Mouse (Mus musculus) left cerebral cortex, adult 9 months (tissue): ENCODE measurements around the gene Slc25a39.

Experiments
- DNase-seq, 2 experiments: peaks; one replicate each; pipeline ENCODE4 v3.0.0; 2022; ENCODE audit warnings: low spot score in 2 of 2

Slc25a39 gene

DNA sequence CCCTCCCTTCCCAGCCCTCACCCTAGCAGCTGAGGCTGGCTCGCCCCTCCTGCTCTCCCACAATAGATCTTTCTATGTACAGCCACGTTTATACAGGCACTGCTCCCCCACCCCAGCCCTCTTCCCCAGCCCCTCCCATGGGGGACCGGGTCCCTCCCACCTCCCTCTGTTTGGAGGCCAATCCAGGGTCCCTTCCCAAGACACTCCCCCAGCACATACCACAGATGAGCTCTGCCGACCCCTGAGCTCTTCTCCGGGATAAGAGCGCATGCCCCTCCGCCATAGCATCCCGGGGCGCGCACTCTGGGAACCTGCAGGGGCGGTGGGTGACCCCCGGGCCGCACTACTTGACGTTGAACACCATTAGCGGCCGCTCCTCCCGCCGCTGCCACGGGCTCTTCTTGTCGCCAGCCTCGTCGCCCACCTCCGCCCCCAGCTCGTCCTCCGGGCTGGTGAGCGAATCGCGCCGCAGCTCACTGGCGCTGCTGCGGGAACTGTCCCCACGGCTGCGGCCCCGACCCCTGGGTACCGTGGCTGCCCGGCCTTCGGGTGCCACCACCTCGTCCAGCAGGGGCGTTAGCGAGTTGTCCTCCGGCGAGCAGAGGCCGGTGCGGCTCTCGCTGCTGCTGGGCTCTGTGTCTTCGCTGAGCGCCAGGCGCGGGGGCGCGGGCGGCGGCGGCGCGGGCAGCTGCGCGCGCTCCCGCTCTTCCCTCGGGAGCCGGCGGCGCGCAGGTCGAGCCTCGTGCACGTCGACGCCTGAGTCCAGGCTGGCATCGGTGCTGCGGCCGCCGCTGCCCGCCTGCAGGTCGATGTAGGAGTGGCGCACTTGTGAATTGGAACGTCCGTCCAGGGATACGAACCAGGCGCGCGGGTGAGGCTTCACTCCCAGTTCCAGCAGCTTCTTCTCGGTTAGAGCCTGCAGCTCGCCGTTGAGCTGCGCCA lies 29.6 kb upstream of the Slc25a39 start:
- DNase-seq: peak in 1 of 2 experiments; percentile 72

DNA sequence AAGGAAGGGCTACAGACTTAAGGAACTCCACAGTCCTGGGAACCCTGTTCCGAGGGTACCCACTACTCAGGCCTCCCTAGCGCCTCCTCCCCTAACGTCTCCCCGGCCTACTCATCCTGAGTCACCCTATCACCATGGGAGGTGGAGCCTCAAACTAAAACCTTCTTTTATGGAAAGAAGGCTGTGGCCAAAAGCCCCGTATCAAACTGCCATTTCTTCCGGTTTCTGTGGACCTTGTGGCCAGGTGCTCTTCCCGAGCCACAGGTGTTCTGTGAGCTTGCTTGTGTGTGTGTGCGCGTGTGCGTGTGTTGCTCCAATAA lies 28.7 kb upstream of the Slc25a39 start:
- DNase-seq: no peak

DNA sequence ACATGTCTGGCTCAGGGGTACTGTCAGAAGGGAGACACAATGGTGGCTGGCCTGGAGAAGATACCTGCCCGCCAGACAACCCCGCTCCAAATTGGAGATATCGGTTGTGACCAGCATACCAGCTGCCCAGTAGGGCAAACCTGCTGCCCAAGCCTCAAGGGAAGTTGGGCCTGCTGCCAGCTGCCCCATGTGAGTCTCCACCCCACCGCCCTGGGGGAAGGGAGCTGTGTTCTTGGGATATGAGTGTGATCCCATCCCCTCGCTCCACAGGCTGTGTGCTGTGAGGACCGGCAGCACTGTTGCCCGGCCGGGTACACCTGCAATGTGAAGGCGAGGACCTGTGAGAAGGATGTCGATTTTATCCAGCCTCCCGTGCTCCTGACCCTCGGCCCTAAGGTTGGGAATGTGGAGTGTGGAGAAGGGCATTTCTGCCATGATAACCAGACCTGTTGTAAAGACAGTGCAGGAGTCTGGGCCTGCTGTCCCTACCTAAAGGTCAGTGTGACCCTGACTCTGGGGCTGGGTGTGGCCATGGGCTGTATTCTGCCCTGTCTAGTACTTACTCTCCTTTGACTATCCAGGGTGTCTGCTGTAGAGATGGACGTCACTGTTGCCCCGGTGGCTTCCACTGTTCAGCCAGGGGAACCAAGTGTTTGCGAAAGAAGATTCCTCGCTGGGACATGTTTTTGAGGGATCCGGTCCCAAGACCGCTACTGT lies 28.2 kb upstream of the Slc25a39 start:
- no peak for DNase-seq

DNA sequence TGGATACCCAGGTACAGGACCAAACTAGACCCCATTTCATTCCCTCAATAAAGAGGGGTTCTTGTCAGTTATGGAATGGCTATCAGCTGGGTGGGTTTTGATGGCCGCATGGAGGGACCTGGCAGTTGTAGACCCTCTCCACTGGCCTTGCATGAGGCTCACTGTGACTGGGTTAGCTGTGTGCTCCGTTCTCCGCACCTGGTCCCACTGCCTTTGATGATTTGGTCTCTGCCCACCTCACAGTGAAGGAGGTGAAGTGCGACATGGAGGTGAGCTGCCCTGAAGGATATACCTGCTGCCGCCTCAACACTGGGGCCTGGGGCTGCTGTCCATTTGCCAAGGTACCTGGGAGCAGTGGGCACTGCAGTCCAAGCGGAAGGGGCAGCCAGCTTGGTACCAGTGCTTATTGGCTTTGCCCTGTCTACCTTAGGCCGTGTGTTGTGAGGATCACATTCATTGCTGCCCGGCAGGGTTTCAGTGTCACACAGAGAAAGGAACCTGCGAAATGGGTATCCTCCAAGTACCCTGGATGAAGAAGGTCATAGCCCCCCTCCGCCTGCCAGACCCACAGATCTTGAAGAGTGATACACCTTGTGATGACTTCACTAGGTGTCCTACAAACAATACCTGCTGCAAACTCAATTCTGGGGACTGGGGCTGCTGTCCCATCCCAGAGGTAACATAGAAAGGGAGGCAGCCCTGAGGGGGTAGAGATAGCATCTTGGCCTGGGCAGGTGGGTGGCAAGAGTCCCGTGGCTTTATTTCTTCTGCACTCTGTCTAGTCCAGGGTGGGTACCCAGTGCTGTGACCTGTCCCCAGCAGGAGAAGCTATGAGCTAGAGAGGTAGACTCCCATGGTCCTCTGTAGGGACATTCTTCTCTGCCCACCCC lies 27.3 kb upstream of the Slc25a39 start:
- DNase-seq: no peak

DNA sequence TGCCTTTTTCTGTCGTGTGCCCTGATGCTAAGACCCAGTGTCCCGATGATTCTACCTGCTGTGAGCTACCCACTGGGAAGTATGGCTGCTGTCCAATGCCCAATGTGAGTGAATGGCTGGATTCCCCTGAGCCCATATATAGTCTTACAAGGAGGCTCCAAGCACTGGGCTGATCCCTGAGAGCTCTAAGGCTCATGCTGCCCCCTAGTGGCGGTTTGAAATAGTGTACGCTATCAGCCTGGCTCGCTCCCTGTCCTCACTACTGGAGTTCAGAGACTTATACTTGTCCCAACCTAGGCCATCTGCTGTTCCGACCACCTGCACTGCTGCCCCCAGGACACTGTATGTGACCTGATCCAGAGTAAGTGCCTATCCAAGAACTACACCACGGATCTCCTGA lies 26.7 kb upstream of the Slc25a39 start:
- peak in 1 of 2 experiments; percentile 94 for DNase-seq

DNA sequence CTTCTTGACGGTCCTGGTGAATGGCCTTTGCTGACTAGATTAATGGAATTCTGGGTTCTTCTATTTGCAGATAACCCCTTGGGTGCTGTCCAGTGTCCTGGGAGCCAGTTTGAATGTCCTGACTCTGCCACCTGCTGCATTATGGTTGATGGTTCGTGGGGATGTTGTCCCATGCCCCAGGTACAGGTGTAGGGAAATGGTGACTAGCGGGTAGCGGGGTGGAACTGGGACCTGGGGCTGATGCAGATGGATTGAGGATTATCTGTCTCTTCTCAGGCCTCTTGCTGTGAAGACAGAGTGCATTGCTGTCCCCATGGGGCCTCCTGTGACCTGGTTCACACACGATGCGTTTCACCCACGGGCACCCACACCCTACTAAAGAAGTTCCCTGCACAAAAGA lies 26.1 kb upstream of the Slc25a39 start:
- no peak for DNase-seq

DNA sequence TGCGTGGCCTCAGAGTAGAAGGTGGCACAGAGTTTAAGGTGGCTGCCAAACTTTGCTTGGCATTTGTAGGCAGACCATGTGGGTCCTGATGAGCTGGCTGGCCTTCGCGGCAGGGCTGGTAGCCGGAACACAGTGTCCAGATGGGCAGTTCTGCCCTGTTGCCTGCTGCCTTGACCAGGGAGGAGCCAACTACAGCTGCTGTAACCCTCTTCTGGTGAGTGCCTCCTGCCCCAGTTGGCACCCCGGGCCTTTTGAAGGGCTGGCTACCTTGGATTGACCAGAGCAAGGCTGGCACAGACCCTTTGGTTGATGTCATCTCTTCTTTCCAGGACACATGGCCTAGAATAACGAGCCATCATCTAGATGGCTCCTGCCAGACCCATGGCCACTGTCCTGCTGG lies 25.1 kb upstream of the Slc25a39 start:
- peak in 1 of 2 experiments; percentile 26 for DNase-seq

DNA sequence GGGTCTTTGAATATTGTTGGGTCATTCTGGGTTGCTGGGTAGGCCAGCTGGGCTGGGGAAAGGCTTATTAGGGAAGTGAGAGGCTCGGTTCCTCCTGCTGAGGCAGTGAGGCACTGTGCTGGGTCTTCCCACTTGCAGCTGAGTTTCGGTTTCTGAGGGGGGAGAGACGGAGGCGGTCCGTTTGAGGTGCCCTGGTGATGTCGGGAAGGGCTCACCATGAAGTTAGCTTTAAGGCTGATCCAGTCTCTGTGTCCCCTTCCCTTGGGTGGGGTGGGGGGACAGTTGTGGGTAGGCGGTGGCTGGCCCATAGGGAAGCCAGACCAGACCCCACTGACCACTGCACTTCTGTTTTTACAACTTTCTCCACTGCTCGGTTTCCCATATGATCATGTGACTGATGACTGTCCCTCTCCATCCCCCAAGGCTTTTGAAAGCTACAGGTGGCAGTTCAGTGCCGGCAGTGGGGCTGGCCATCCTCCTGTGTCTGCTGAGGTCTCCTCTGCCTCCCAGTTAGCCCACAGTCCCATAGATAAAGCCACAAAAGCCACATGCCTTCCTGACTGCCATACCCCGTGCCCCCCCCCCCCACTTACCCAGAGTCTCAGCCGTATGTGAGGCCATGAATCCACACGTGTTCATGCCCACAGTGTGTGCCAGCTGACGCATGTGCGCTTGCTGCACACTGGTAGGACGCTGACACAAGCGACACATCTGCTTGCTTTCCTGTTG lies 24.5 kb upstream of the Slc25a39 start:
- DNase-seq: peak in 1 of 2 experiments; percentile 23

DNA sequence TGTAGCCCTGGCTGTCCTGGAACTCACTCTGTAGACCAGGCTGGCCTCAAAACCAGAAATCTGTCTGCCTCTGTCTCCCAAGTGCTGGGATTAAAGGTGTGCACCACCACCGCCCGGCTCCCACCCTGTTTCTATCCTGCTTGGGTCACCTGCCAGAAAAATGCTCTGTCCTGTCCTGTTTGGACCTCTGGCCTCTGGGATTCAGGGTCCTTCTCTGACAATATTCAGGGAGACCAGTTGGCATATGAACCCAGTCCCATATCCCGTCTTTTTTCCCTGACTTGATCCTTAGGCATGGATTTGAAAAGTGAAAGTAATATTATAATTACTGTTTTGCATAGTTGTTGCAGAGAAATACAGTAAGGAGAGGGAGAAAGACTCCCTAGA lies 24.0 kb upstream of the Slc25a39 start:
- no peak for DNase-seq

DNA sequence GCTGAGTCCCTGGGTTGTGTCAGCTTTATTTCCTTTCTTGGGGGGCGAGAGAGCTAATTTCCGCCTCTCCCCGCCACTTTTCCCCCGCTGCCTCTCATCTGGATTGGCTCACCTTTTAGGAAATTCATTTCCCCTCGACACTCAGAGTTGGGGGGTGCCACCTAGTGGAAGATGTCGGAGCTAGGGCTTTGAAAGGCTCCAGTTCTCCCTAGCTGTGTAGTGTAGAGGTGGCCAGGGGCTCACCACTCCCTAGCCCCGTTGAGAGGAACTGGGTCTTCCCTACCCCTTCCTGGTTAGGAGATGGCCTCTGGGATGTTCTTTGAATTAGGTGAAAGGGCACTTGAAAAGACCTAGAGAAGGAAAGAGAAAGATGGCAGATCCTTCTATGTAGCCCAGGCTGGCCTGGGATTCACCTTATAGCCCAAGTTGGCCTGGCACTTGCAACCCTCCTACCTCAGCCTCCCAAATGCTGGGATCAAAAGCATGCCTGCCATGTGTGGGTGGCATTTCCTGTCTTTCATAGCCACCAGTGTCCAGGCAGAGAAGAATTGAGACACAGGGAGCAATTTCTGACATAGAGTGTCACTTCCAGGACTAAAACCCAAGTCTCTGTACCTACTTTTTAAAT lies 23.4 kb upstream of the Slc25a39 start:
- peak in 1 of 2 experiments; percentile 85 for DNase-seq

DNA sequence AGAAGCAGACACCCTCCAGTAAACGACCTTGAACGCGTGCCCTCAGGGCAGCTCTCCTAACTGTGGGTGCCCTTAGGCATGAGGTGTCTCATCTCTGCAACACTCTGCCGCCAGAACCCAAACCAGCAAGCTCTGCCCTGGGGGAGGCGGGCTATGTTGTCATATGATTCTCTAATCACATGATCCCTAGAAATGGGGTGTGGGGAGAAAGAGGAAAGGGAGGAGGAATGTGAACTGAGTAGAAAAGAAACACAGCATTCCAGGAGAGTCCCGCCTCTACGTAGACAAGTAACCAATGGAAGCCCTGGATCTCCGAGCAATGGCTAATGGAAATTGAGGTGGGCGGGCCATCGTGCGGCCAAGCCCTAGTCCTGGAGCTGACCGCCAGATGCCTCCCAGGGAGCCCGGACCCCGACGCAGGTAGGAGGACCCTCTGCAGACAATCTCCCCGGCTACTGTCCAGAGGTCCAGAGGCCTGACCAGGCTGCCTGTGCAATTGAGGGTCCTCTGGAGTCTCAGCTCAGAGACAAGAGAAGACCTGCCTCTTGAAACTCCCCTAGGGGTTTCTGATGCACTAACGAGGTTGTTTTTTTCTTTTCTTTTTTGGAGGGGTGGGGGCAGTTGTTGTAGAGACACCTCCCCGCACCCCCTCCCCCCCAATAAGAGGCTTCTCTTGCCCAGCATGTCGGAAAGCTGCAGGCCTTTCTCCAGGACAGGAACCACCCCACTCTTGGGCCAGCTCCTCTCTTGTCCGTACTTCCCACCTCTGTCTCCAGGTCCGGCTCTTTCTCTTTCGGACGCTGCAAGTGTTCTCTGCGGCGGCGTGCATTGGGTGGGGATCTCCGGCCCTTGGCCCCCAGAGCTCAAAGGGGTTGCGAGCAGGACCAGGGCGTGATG lies 22.6 kb upstream of the Slc25a39 start, which contains the start of gene Grn:
Gene Grn (plus strand): TSS at position 195 of the 897 bp plus-strand sequence.
- peak; percentile 95 to 96 for DNase-seq

DNA sequence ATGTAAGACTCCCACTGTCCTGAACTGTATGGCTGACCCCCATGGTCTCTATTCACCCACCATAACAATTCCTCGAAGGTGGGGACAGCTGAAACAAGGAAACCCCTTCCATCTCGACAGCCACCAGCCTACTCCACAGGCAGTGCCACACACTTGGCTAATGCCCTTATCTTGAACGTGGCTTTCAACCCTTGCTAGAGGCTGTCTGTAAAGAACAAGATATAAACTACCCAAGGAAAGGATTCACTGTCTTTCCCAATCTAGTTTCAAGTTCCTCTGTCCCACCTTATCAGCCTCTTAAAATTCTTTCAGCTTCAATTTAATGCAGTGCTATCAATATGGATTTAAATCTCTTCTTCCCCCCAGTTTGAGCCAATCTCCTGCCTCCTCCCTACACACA lies 21.8 kb upstream of the Slc25a39 start:
- no peak for DNase-seq

DNA sequence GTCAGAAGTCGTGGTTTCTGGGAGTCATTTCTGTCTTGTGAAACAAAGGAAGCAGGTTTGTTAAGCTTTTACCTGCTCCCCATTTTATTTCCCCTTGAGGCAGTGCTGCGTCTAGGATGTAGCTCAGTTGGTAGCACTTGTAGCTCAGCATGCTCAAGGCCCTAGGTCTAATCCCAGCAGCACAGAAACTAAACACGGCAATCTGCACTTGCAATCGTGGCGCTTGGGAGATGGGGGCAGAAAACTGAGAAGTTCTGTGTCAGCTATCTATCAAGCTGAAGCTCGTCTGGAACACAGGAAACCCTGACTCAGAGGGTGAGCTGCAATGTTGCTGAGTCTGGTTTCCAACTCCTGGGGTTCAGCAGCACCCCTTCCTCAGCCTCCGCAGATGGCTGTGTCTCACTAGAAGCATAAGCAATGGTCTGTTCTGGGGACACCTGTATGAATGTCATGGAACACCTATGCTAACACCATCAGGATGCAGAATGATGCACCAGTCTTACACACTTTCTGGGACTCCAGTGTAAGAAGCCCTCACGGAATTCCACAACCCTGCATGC lies 21.3 kb upstream of the Slc25a39 start:
- no peak for DNase-seq

DNA sequence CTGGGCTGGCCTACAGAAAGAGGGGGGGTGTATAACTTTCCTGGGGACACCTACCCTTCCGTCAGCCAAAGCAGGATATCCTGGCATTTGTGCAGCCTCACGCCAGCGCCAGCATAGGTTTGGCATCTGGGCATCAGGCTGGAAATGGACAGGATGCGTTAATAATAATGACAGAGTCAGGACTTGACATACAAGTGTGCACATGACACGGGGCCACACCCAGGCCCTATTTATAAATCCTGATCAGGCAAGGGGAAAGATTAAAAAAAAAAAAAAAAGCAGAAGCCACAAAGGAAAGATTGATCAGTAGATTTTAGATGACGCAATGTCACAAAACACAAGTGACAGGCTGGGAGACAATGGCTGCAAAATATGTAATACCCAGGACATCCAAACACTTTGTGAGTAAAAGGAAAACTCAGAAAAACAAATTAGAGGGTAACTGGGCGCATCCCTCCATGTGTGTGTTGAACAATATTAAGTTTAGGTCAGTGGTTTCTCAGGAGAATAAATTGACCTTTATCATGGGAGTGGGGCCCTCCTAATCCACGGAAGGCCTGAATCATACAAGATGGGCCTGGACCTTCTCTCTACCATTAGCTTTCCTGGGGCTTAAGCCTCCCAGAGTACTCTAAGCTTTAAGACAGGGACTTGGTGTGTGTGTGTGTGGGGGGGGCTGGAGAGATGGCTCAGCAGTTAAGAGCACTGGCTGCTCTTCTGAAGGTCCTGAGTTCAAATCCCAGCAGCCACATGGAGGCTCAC lies 18.0 kb upstream of the Slc25a39 start:
- no peak for DNase-seq

DNA sequence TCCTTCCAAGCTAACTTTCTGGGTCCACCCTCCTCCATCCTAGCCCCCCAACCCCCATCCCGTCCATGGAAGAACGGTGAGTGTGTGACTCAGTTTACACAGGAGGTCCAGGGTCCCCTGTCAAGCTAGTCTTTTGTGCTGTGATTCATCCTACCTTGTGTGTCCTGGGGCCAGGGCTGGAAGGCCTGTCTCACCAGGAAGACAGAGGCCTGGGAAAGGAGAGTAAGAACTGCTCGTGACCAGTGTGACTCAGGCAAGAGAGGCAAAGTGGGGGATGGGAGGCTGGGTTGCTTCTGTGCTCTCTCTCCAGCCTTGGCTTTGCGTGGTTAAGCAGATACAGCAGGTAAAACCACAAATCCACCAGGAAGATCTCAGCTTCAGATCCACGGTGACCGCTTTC lies 16.9 kb upstream of the Slc25a39 start:
- no peak for DNase-seq

DNA sequence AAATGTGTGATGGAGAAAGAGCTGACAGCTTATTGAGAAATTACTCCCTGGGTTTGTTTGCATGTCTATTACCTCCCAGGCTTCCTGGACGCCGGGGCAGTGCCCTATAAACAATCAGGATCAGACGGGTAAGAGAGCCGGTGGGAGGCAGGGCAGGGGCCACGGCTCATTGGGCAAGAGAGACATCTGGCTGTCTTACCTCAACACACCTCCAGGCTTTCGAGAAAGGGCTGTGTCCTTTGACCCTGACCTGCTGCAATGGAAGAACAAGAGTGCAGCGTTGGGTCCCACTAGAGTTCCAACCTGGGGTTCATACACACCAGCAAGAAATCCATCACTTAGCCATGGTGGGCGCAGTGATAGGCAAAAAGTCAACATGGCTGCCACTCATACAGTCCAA lies 13.8 kb upstream of the Slc25a39 start:
- DNase-seq: no peak

DNA sequence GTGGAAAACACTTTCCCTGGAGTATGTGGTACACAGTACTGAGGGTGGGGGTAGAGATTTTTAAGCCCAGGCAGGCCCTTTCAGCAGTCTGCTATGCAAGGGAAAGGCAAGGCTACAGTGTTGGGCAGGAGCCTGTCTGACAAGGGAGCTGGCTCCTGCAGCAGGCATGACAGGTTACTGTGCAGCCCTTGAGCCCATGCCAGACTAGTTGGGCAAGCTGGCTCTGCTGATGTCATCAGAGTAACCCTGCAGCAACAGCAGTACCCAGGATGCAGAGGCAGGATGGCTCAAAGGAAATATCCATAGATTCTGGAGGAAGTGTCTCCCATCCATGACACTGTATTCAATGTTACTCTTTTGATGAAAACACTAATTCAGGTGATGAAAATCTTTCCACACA lies 11.1 kb upstream of the Slc25a39 start:
- no peak for DNase-seq

DNA sequence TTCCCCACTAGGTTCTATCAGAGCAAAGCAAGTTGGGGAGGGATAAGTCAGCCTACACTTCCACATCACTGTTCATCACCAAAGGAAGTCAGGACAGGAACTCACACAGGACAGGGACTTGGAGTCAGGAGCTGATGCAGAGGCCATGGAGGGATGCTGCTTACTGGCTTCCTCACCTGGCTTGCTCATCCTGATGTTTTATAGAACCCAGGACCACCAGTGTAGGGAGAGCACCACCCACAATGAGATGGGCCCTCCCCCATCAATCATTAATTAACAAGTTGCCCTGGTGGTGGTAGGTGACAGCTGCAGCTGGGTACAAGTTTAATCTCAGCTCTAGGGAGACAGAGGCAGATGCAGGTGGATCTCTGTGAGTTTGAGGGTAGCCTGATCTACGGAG lies 9.4 kb upstream of the Slc25a39 start:
- DNase-seq: no peak
